Mouse (Mus musculus) embryonic facial prominence, embryonic 14.5 days (tissue): ENCODE data around the gene Flrt1. TPM values are rescaled to one million over a fixed set of nuclear protein-coding genes. Genes with fewer than 3 reads are reported as not detected.
A peak's percentile ranks its signal among the peaks of the same experiment; 100 is the strongest.

Experiments
- ATAC-seq: fragments of 200-750 bp; cut with Nextera tagmentation; 2 replicates; pipeline ENCODE4 v1.8.0; 2017; ENCODE audit warnings: low read depth, moderate number of reproducible peaks, moderate TSS enrichment
- DNase-seq: peaks from one replicate; pipeline ENCODE4 v3.0.0-alpha.2; 2015; ENCODE audit warnings: low spot score
- H3K27ac ChIP-seq: fragments of 300-500 bp; sonication (generic); replicated peaks from 2 replicates; pipeline ENCODE4 v1.5.1; 2014; ENCODE audit warnings: low read depth, mild to moderate bottlenecking, low read length, moderate library complexity
- H3K27me3 ChIP-seq: fragments of 300-500 bp; sonication (generic); replicated peaks from 2 replicates; pipeline ENCODE4 v1.6.1; 2014; ENCODE audit warnings: low read length; ENCODE audit not compliant: control insufficient read depth, insufficient read depth
- H3K36me3 ChIP-seq: fragments of 300-500 bp; sonication (generic); 2 replicates; pipeline ENCODE4 v1.6.1; 2014; ENCODE audit warnings: low read length, mixed read lengths; ENCODE audit not compliant: control insufficient read depth, insufficient read depth
- H3K4me1 ChIP-seq: fragments of 300-500 bp; sonication (generic); 2 replicates; pipeline ENCODE4 v1.6.1; 2014; ENCODE audit warnings: antibody characterized with exemption, low read length; ENCODE audit not compliant: control insufficient read depth, insufficient read depth
- H3K4me2 ChIP-seq: fragments of 300-500 bp; sonication (generic); 2 replicates; pipeline ENCODE4 v1.6.1; 2014; ENCODE audit warnings: low read depth, mild to moderate bottlenecking, low read length, moderate library complexity, mixed read lengths
- H3K4me3 ChIP-seq: fragments of 300-500 bp; sonication (generic); 2 replicates; pipeline ENCODE4 v1.5.1; 2014; ENCODE audit warnings: low read depth, mild to moderate bottlenecking, low read length
- H3K9ac ChIP-seq: fragments of 300-500 bp; sonication (generic); 2 replicates; pipeline ENCODE4 v1.6.1; 2014; ENCODE audit warnings: low read depth, mild to moderate bottlenecking, low read length, moderate library complexity, mixed read lengths
- H3K9me3 ChIP-seq: fragments of 300-500 bp; sonication (generic); 2 replicates; pipeline ENCODE4 v1.6.1; 2016; ENCODE audit warnings: low read length; ENCODE audit not compliant: control insufficient read depth
- WGBS: fragments of 180-500 bp; shearing (Covaris S2); extraction: QIAGEN DNeasy Blood & Tissue Kit; methylation state at CpG from one replicate; pipeline ENCODE4 v1.1.7; 2014; 5-methylcytosine and 5-hydroxymethylcytosine counted together
- polyA plus RNA-seq: library from polyadenylated mRNA; unstranded; fragments of >200 nt; fragmentation: Nextera tagmentation; extraction: Ambion mirVana; gene quantifications from 2 replicates; pipeline ENCODE4 v1.2.1, GENCODE M21; 2014

Gene Flrt1
- polyA plus RNA-seq, 1 experiment from 2014 or later = 10.4 TPM

DNA sequence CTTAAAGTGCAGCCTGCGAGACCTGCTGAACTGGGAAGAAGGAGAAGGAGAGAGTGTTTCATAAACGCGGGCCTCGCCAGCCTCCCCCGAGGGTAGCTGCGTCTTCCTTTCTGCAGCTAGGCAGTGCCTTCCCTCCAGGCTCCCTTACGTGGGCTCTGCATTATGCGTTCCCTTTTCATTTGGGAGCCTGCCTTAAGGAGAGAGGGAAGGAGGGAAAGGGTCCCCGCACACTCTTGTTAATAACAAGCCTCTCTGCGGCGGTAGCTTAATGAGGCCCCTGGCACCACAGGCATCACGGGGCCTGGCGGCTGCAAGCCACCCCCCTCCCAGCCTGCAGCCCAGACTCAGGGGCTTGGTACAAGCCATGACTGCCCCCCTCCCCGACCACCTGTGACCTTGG lies 8.0 kb upstream of the Flrt1 start:
- DNase-seq = no peak
- peaks cover 28% of the 10 kb centered on the region for H3K4me1 ChIP-seq
- H3K9ac ChIP-seq = no peak overlapping the region
- ATAC-seq = no peak
- no peak overlapping the region for H3K4me2 ChIP-seq
- no peaks in the 10 kb centered on the region for H3K27me3 ChIP-seq
- no peaks in the 10 kb centered on the region for H3K9me3 ChIP-seq
- H3K27ac ChIP-seq = 0 out of 2 replicates have a peak overlapping the region, but pooled peaks have one; percentile 33
- no peak overlapping the region for H3K4me3 ChIP-seq
- no peaks in the 10 kb centered on the region for H3K36me3 ChIP-seq
- 17% methylated on average over 13 of the region's 14 CpGs for WGBS

DNA sequence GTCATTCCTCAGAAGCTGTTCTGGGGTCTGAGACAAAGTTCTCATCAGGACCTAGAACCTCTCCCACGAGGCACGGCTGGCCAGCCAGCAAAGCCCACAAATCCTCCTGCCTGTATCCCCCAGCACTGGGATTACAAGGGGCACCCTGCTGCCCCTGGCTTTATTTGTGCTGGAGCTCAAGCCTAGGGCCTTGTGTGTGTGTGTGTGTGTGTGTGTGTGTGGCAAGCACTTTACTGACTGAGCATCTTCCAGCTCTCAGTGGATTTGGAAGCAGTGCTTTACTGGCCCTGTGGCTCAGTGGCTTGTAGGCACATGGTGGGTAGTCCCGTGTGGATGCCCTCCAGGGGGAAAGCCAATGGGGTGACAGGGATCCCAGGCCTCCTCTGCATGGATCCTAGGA lies 7.1 kb upstream of the Flrt1 start:
- DNase-seq (no peak), ATAC-seq (no peak)
- no peak overlapping the region for H3K27ac ChIP-seq

GRCm38 (mm10) chr19:7111710-7112109 lies 6.2 kb upstream of the Flrt1 start:
- Histone ChIP-seq H3K4me2 (no peak overlapping the region), H3K4me1 (peaks cover 28% of the 10 kb centered on the region), H3K27me3 (no peaks in the 10 kb centered on the region), H3K36me3 (no peaks in the 10 kb centered on the region), H3K27ac (no peak overlapping the region), H3K9ac (no peak overlapping the region), H3K9me3 (no peaks in the 10 kb centered on the region), H3K4me3 (no peak overlapping the region)
- WGBS = 91% methylated on average over 4 of the region's 4 CpGs
- no peak for ATAC-seq
- no peak for DNase-seq

More for the DNA sequence above, 7.1 kb upstream of the Flrt1 start:
- Histone ChIP-seq H3K9ac (no peak overlapping the region), H3K9me3 (no peaks in the 10 kb centered on the region), H3K36me3 (no peaks in the 10 kb centered on the region), H3K4me2 (no peak overlapping the region), H3K27me3 (no peaks in the 10 kb centered on the region), H3K4me1 (peaks cover 28% of the 10 kb centered on the region), H3K4me3 (no peak overlapping the region)
- 38% methylated on average over 3 of the region's 3 CpGs for WGBS

DNA sequence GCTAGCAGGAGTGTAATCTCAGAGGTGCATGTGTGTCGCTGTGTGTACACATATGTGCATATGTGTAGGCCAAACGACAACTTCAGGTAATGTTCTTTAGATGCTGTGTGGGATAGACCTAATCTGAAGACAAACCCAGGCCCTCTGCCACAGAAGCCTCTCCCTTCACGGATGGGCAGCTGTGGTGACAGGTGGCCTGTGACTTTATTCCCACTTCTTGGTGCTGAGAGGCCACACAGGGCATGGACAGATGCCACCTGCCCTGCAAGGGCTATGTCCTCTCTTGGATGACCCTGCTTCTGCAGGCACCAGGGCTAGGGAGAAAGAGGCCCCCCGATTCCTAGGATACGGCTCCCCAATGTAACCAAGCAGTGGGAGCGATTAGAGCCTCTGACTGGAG lies 5.8 kb upstream of the Flrt1 start:
- Histone ChIP-seq H3K9ac (no peak overlapping the region), H3K27me3 (no peaks in the 10 kb centered on the region), H3K4me2 (no peak overlapping the region), H3K36me3 (no peaks in the 10 kb centered on the region), H3K4me3 (no peak overlapping the region), H3K9me3 (no peaks in the 10 kb centered on the region), H3K4me1 (peaks cover 28% of the 10 kb centered on the region), H3K27ac (no peak overlapping the region)
- DNase-seq (no peak), ATAC-seq (no peak)
- 70% methylated on average over 6 of the region's 6 CpGs for WGBS

DNA sequence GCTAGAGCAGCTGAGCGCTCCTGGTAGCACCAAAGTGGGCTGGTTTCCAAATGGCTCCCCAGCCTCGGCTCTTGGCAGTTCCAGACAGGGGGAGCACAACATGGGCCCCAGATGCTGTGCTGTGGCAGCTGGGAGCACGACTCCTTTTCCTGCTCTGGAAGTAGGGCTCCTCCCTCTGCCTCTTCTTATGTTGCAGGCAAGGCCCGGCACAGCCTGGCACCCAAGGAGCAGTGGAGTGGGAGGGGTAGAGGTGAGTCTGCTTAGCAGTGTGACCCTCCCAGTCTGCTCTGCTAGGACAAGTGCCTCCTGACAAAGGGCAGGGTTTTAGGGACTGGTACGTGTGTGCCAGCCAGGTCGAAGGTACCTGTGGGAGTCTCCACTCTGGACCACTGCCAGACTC lies 5.3 kb upstream of the Flrt1 start:
- H3K9me3 ChIP-seq = no peaks in the 10 kb centered on the region
- no peaks in the 10 kb centered on the region for H3K36me3 ChIP-seq
- no peak overlapping the region for H3K9ac ChIP-seq
- DNase-seq (peak; percentile 72), ATAC-seq (peak; percentile 60; the same call in 1 of the 2 replicates)
- H3K4me1 ChIP-seq = peaks cover 31% of the 10 kb centered on the region
- H3K27ac ChIP-seq = no peak overlapping the region
- H3K4me3 ChIP-seq = no peak overlapping the region
- H3K27me3 ChIP-seq = no peaks in the 10 kb centered on the region
- H3K4me2 ChIP-seq = no peak overlapping the region
- WGBS = 37% methylated on average over 6 of the region's 6 CpGs

DNA sequence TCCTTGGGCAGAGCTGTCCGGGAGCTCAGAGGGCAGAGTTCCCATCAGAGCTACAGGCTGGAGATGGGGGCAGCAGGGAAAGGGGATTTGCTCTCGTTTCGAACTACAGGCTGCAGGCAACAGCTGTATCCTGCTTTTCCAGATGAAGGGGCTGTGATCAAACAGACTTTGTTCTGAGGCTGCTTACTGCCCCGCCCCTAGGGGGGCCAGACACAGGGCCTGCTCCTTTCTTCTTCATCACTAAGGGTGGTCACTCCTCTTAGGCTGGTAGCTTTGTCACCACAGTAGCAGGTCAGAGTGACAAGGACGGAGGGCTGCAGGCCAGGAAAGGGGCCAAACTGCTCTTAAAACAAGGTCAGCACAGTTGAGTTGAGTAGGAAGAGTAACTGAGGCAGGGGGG lies 4.6 kb upstream of the Flrt1 start:
- Histone ChIP-seq H3K9ac (no peak overlapping the region), H3K27ac (no peak overlapping the region), H3K4me1 (peaks cover 38% of the 10 kb centered on the region)

DNA sequence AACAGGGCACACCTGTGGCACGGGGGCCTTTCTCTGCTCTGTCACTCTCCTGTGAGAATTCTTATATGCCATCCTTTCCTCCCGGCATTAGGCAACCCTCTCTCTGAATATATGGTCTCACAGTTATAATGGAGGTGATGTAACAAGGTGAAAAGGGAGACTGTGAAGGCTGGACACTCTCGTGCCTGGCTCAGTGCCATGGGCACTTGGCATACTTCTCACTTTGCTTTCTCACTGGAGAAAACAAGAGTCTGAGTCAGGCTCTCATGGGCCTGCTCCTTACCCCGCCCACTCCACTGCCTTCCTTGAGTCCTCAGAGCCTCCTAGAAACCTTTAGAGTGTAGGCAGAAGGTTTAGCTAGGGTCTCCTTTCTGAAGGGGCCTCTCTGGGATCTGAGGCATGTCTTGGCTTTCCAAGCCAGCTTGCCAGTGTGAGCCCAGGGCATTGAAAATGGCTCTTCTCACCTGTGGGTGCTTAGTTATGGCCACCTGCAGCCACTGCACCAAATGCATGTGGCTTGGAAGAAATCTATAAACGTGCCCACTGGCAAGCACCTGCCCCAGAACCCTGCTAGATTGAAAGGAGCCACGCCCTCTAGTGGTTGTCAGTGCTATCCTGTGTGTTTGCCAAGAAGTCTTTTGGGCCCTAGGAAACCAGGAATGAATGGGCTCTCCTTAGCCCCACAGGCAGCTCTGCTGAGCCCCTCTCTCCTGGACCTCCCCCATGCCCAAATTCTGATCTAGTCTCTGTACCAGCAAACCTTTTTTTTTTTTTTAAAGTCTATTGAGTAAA lies 2.8 kb upstream of the Flrt1 start:
- Histone ChIP-seq H3K9ac (no peak overlapping the region), H3K9me3 (no peaks in the 10 kb centered on the region), H3K27ac (no peak overlapping the region), H3K4me1 (peaks cover 45% of the 10 kb centered on the region), H3K4me3 (no peak overlapping the region), H3K4me2 (no peak overlapping the region), H3K36me3 (no peaks in the 10 kb centered on the region), H3K27me3 (no peaks in the 10 kb centered on the region)
- ATAC-seq (no peak), DNase-seq (peak; percentile 52)
- 61% methylated on average over 6 of the region's 6 CpGs for WGBS

More for the DNA sequence above, 4.6 kb upstream of the Flrt1 start:
- peak; percentile 47 for DNase-seq
- Histone ChIP-seq H3K27me3 (no peaks in the 10 kb centered on the region), H3K4me2 (no peak overlapping the region), H3K4me3 (no peak overlapping the region), H3K9me3 (no peaks in the 10 kb centered on the region), H3K36me3 (no peaks in the 10 kb centered on the region)
- ATAC-seq = no peak
- 14% methylated on average over 5 of the region's 5 CpGs for WGBS

GRCm38 (mm10) chr19:7107174-7107573 lies 1.6 kb upstream of the Flrt1 start:
- DNase-seq (no peak), ATAC-seq (no peak)
- no peaks in the 10 kb centered on the region for H3K36me3 ChIP-seq
- no peaks in the 10 kb centered on the region for H3K27me3 ChIP-seq
- no peak overlapping the region for H3K4me2 ChIP-seq
- no peaks in the 10 kb centered on the region for H3K9me3 ChIP-seq
- no peak overlapping the region for H3K27ac ChIP-seq
- H3K9ac ChIP-seq = no peak overlapping the region
- no peak overlapping the region for H3K4me3 ChIP-seq
- peaks cover 47% of the 10 kb centered on the region for H3K4me1 ChIP-seq
- WGBS = 83% methylated on average over 4 of the region's 4 CpGs

DNA sequence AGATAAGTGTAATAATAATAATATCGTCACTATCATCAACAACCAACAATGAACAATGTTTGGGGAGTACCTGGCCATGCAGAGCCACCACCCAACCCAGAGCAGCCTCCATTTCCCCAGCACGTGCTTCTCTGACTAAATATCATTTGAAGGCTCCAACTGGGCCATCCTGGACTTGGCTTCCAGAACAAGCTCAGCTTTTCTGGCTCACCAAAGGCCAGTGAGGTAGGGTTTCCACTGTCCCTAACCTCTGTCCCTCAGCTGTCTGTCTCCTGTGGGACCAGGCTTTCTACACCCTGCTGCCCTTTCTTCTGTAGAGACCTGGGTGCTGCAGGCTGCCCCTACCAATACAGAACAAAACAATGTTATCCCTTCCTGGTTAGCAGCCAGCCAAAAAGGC lies 1.0 kb upstream of the Flrt1 start:
- Histone ChIP-seq H3K27me3 (no peaks in the 10 kb centered on the region), H3K4me2 (no peak overlapping the region), H3K9ac (no peak overlapping the region), H3K9me3 (no peaks in the 10 kb centered on the region), H3K36me3 (no peaks in the 10 kb centered on the region), H3K4me1 (peaks cover 47% of the 10 kb centered on the region), H3K27ac (no peak overlapping the region), H3K4me3 (no peak overlapping the region)
- 79% methylated on average over 2 of the region's 2 CpGs for WGBS
- ATAC-seq (no peak), DNase-seq (no peak)
